ENCODE assay signal across 8 mouse cellular contexts in genomic region chr8:72310849-72311506, GRCm38 (mm10). TPM values are rescaled to one million over a fixed set of nuclear protein-coding genes. Genes with fewer than 3 reads are reported as not detected.
A peak's percentile ranks its signal among the peaks of the same experiment; 100 is the strongest.
DNase-seq lines count a peak whose midpoint lies in the region; ATAC-seq and TF ChIP-seq lines count a peak whose summit lies in the region.

No protein-coding gene starts in this region.

- intact Hi-C loops in left cerebral cortex, postnatal 10 days (cut with DNase I) = no loop called here

- 56% methylated on average over 8 of the region's 8 CpGs for WGBS in midbrain, embryonic 13.5 days
- 61% methylated on average over 8 of the region's 8 CpGs for WGBS in midbrain, embryonic 10.5 days
- 47% methylated on average over 8 of the region's 8 CpGs for WGBS in intestine, postnatal 0 days

- H3K9me3 ChIP-seq in midbrain, embryonic 13.5 days = no peaks in the 10 kb centered on the region
- no peaks in the 10 kb centered on the region for H3K9me3 ChIP-seq in midbrain, embryonic 10.5 days (replicated peaks)
- no peaks in the 10 kb centered on the region for H3K9me3 ChIP-seq in intestine, postnatal 0 days (ENCODE audit: control insufficient read depth)

- 0 out of 2 replicates have a peak, but pooled peaks have one; percentile 41 for ATAC-seq in midbrain, embryonic 13.5 days
- ATAC-seq in intestine, postnatal 0 days = peak; percentile 45; the same call in 1 of the 2 replicates
- ATAC-seq in megakaryocyte, adult 5-6 weeks (ENCODE audit: poor library complexity, severe bottlenecking) = no peak

- H3K4me1 ChIP-seq in midbrain, embryonic 13.5 days (replicated peaks) = no peaks in the 10 kb centered on the region
- peaks cover 4% of the 10 kb centered on the region for H3K4me1 ChIP-seq in midbrain, embryonic 10.5 days
- H3K4me1 ChIP-seq in intestine, postnatal 0 days (replicated peaks; ENCODE audit: control insufficient read depth, insufficient read depth, low read length) = no peaks in the 10 kb centered on the region

- no peak for DNase-seq in midbrain, embryonic 10.5 days (ENCODE audit: low spot score)
- DNase-seq in adrenal gland, postnatal 14 days = peak; percentile 90
- peak; percentile 33 to 65 for DNase-seq in frontal cortex, postnatal 25 days (ENCODE audit: low spot score in 2 of 2)
- peak; percentile 35 to 79 for DNase-seq in left cerebral cortex, postnatal 10 days (ENCODE audit: extremely low spot score in 1 of 2, low spot score in 2 of 2)
- DNase-seq in right cerebral cortex, adult 2 months (ENCODE audit: low spot score in 2 of 2) = peak; percentile 73 to 78

- no peak for TF ChIP-seq CTCF in intestine, postnatal 0 days (IDR thresholded peaks at IDR 0.05; ENCODE audit: low read depth)

- no peak overlapping the region for H3K4me2 ChIP-seq in midbrain, embryonic 13.5 days (replicated peaks)
- no peak overlapping the region for H3K4me2 ChIP-seq in intestine, postnatal 0 days (replicated peaks; ENCODE audit: low read depth)

- H3K27me3 ChIP-seq in midbrain, embryonic 13.5 days = no peaks in the 10 kb centered on the region
- no peaks in the 10 kb centered on the region for H3K27me3 ChIP-seq in midbrain, embryonic 10.5 days (ENCODE audit: low read depth, poor library complexity, severe bottlenecking)
- H3K27me3 ChIP-seq in intestine, postnatal 0 days (replicated peaks; ENCODE audit: control insufficient read depth, insufficient read depth, low read length) = no peaks in the 10 kb centered on the region

- no peak overlapping the region for H3K4me3 ChIP-seq in midbrain, embryonic 13.5 days (replicated peaks)
- H3K4me3 ChIP-seq in midbrain, embryonic 10.5 days = no peak overlapping the region
- H3K4me3 ChIP-seq in intestine, postnatal 0 days (ENCODE audit: low read depth, low read length) = no peak overlapping the region

- no peaks in the 10 kb centered on the region for H3K36me3 ChIP-seq in midbrain, embryonic 13.5 days
- no peaks in the 10 kb centered on the region for H3K36me3 ChIP-seq in midbrain, embryonic 10.5 days
- H3K36me3 ChIP-seq in intestine, postnatal 0 days (ENCODE audit: control insufficient read depth, insufficient read depth) = no peaks in the 10 kb centered on the region

- no peak overlapping the region for H3K27ac ChIP-seq in midbrain, embryonic 13.5 days
- no peak overlapping the region for H3K27ac ChIP-seq in midbrain, embryonic 10.5 days (replicated peaks)
- H3K27ac ChIP-seq in intestine, postnatal 0 days (ENCODE audit: low read depth, low read length) = no peak overlapping the region

- no peak overlapping the region for H3K9ac ChIP-seq in midbrain, embryonic 13.5 days (replicated peaks)
- H3K9ac ChIP-seq in intestine, postnatal 0 days (ENCODE audit: low read depth, low read length) = no peak overlapping the region

RNA-seq across cellular contexts. Expression of gene Gm10282, which starts 5.9 kb away (rescaled TPM):
- 19.3 and 19.8 TPM in 2 replicates for polyA plus RNA-seq in midbrain, embryonic 13.5 days (2015; fragmentation: Nextera tagmentation; extraction: Ambion mirVana)
- 38.0 and 38.7 TPM in 2 replicates for polyA plus RNA-seq in midbrain, embryonic 10.5 days (2016; fragmentation: Nextera tagmentation; extraction: Ambion mirVana)
- 16.0 and 16.8 TPM in 2 replicates for total RNA-seq in adrenal gland, postnatal 14 days (2021)
- 6.8 and 7.8 TPM in 2 replicates for polyA plus RNA-seq in intestine, postnatal 0 days (2015; fragmentation: Nextera tagmentation; extraction: Ambion mirVana)
- total RNA-seq in left cerebral cortex, postnatal 10 days (2021) = 10 to 100 TPM in 1 of 2 experiments, 1 to 10 TPM in 1; 6.3 to 10.8 TPM
- total RNA-seq in megakaryocyte, adult 5-6 weeks (2015) = 40.0 and 43.6 TPM in 2 replicates
- 40.6 and 43.1 TPM in 2 replicates for total RNA-seq in megakaryocyte, adult 5-6 weeks (2017)

RNA-seq across cellular contexts. Expression of gene Klf2, which starts 7.9 kb away (rescaled TPM):
- polyA plus RNA-seq in midbrain, embryonic 13.5 days (2015; fragmentation: Nextera tagmentation; extraction: Ambion mirVana) = 2.7 and 4.3 TPM in 2 replicates
- polyA plus RNA-seq in midbrain, embryonic 10.5 days (2016; fragmentation: Nextera tagmentation; extraction: Ambion mirVana) = 4.0 and 4.1 TPM in 2 replicates
- total RNA-seq in adrenal gland, postnatal 14 days (2021) = 73.8 and 95.6 TPM in 2 replicates
- polyA plus RNA-seq in intestine, postnatal 0 days (2015; fragmentation: Nextera tagmentation; extraction: Ambion mirVana) = 8.9 and 11.1 TPM in 2 replicates
- 10 to 100 TPM; 15.4 to 18.9 TPM for total RNA-seq in left cerebral cortex, postnatal 10 days (2021)
- 70.6 and 72.1 TPM in 2 replicates for total RNA-seq in megakaryocyte, adult 5-6 weeks (2015)
- 18.9 and 25.5 TPM in 2 replicates for total RNA-seq in megakaryocyte, adult 5-6 weeks (2017)
